Mouse (Mus musculus): ENCODE data around the gene Krtap4-8. TPM values are rescaled to one million over a fixed set of nuclear protein-coding genes. Genes with fewer than 3 reads are reported as not detected.
"Not testable (repeated sequence)": the region's sequence is repeated elsewhere in the genome, so short reads cannot be mapped to it uniquely, and the experiment has no call there.

Gene Krtap4-8
- not detected in 2 replicates for polyA plus RNA-seq (2015; fragmentation: Nextera tagmentation; extraction: Ambion mirVana)

- ATAC-seq = no peak
- no peak within 1 kb of the TSS for H3K27ac ChIP-seq
- no peaks in the 10 kb centered on the region for H3K9me3 ChIP-seq
- 96% methylated on average over 2 of the region's 2 CpGs for WGBS
- no peaks in the 10 kb centered on the region for H3K36me3 ChIP-seq
- H3K4me2 ChIP-seq (replicated peaks) = no peak within 1 kb of the TSS
- no peaks in the 10 kb centered on the region for H3K27me3 ChIP-seq
- no peak within 1 kb of the TSS for H3K9ac ChIP-seq (replicated peaks)
- H3K4me1 ChIP-seq (replicated peaks) = no peaks in the 10 kb centered on the region
- H3K4me3 ChIP-seq (replicated peaks) = no peak within 1 kb of the TSS
Measured at GRCm38 (mm10) chr11:99780604-99781003, at the start of gene Krtap4-8. Gene Krtap4-8 (minus strand): TSS chr11:99780704.

- H3K4me3 ChIP-seq (replicated peaks); H3K9ac ChIP-seq (replicated peaks); ATAC-seq; H3K36me3 ChIP-seq; H3K9me3 ChIP-seq; H3K27me3 ChIP-seq; H3K4me1 ChIP-seq (replicated peaks); H3K4me2 ChIP-seq (replicated peaks); H3K27ac ChIP-seq: not testable (repeated sequence)
- 89% methylated on average over 2 of the region's 2 CpGs for WGBS
Measured at GRCm38 (mm10) chr11:99815566-99815965, 35.1 kb upstream of the Krtap4-8 start, which contains the start of gene Gm11564. Gene Gm11564 (minus strand): TSS chr11:99815666.

GRCm38 (mm10) chr11:99809792-99810191, 29.3 kb upstream of the Krtap4-8 start, which contains the start of gene Krtap4-13:
Gene Krtap4-13 (minus strand): TSS chr11:99809892.
- not testable (repeated sequence) for H3K27ac ChIP-seq; H3K9ac ChIP-seq (replicated peaks); H3K36me3 ChIP-seq; H3K27me3 ChIP-seq; ATAC-seq; H3K4me3 ChIP-seq (replicated peaks); H3K4me1 ChIP-seq (replicated peaks); H3K4me2 ChIP-seq (replicated peaks); H3K9me3 ChIP-seq

- not testable (repeated sequence) for H3K4me2 ChIP-seq (replicated peaks); H3K4me3 ChIP-seq (replicated peaks); H3K36me3 ChIP-seq; H3K27ac ChIP-seq; H3K27me3 ChIP-seq; ATAC-seq; H3K4me1 ChIP-seq (replicated peaks); H3K9me3 ChIP-seq; H3K9ac ChIP-seq (replicated peaks)
- WGBS = no CpG with 5 or more reads among the region's 1 CpGs
Measured at GRCm38 (mm10) chr11:99804346-99804745, 23.8 kb upstream of the Krtap4-8 start, which contains the start of gene Gm11554. Gene Gm11554 (minus strand): TSS chr11:99804446.

- no CpG with 5 or more reads among the region's 1 CpGs for WGBS
- H3K4me1 ChIP-seq (replicated peaks); H3K27ac ChIP-seq; H3K9ac ChIP-seq (replicated peaks); ATAC-seq; H3K36me3 ChIP-seq; H3K4me2 ChIP-seq (replicated peaks); H3K27me3 ChIP-seq; H3K4me3 ChIP-seq (replicated peaks); H3K9me3 ChIP-seq: not testable (repeated sequence)
Measured at GRCm38 (mm10) chr11:99798832-99799231, 18.3 kb upstream of the Krtap4-8 start, which contains the start of gene Gm11569. Gene Gm11569 (minus strand): TSS chr11:99798932.

- no peak for ATAC-seq
- Histone ChIP-seq H3K27me3 (no peaks in the 10 kb centered on the region), H3K4me3 (replicated peaks) (no peak within 1 kb of the TSS), H3K9me3 (no peaks in the 10 kb centered on the region), H3K9ac (replicated peaks) (no peak within 1 kb of the TSS), H3K36me3 (no peaks in the 10 kb centered on the region), H3K27ac (no peak within 1 kb of the TSS), H3K4me2 (replicated peaks) (no peak within 1 kb of the TSS), H3K4me1 (replicated peaks) (no peaks in the 10 kb centered on the region)
- 83% methylated on average over 2 of the region's 2 CpGs for WGBS
Measured at GRCm38 (mm10) chr11:99793367-99793766, 12.9 kb upstream of the Krtap4-8 start, which contains the start of gene Gm11596. Gene Gm11596 (minus strand): TSS chr11:99793467.

- H3K27me3 ChIP-seq; ATAC-seq; H3K9ac ChIP-seq (replicated peaks); H3K4me3 ChIP-seq (replicated peaks); H3K4me2 ChIP-seq (replicated peaks); H3K9me3 ChIP-seq; H3K36me3 ChIP-seq; H3K4me1 ChIP-seq (replicated peaks); H3K27ac ChIP-seq: not testable (repeated sequence)
Measured at GRCm38 (mm10) chr11:99784900-99785299, 4.4 kb upstream of the Krtap4-8 start, which contains the start of gene Krtap4-9. Gene Krtap4-9 (plus strand): TSS chr11:99785200.

GRCm38 (mm10) chr11:99778401-99778800, 2.1 kb downstream of the Krtap4-8 start:
- no peak for ATAC-seq
- H3K27me3 ChIP-seq = no peaks in the 10 kb centered on the region
- no peak overlapping the region for H3K4me2 ChIP-seq (replicated peaks)
- no peaks in the 10 kb centered on the region for H3K36me3 ChIP-seq
- H3K9ac ChIP-seq (replicated peaks) = no peak overlapping the region
- H3K9me3 ChIP-seq = no peaks in the 10 kb centered on the region
- no peak overlapping the region for H3K4me3 ChIP-seq (replicated peaks)
- WGBS = 53% methylated on average over 7 of the region's 7 CpGs
- no peak overlapping the region for H3K27ac ChIP-seq
- H3K4me1 ChIP-seq (replicated peaks) = no peaks in the 10 kb centered on the region

GRCm38 (mm10) chr11:99772813-99773212, 7.7 kb downstream of the Krtap4-8 start, which contains the start of gene Gm11595:
Gene Gm11595 (minus strand): TSS chr11:99772913.
- not testable (repeated sequence) for H3K27me3 ChIP-seq; H3K9me3 ChIP-seq; H3K36me3 ChIP-seq; H3K4me3 ChIP-seq (replicated peaks); H3K27ac ChIP-seq; H3K9ac ChIP-seq (replicated peaks); H3K4me2 ChIP-seq (replicated peaks); H3K4me1 ChIP-seq (replicated peaks); ATAC-seq

GRCm38 (mm10) chr11:99768410-99768809, 12.1 kb downstream of the Krtap4-8 start:
- no peaks in the 10 kb centered on the region for H3K36me3 ChIP-seq
- no peaks in the 10 kb centered on the region for H3K27me3 ChIP-seq
- no peaks in the 10 kb centered on the region for H3K9me3 ChIP-seq
- 95% methylated on average over 2 of the region's 2 CpGs for WGBS
- no peak overlapping the region for H3K4me3 ChIP-seq (replicated peaks)
- no peaks in the 10 kb centered on the region for H3K4me1 ChIP-seq (replicated peaks)
- H3K9ac ChIP-seq (replicated peaks) = no peak overlapping the region
- ATAC-seq = no peak
- no peak overlapping the region for H3K27ac ChIP-seq
- no peak overlapping the region for H3K4me2 ChIP-seq (replicated peaks)

- Histone ChIP-seq H3K36me3 (no peaks in the 10 kb centered on the region), H3K27ac (no peak overlapping the region), H3K9me3 (no peaks in the 10 kb centered on the region), H3K9ac (replicated peaks) (no peak overlapping the region), H3K4me3 (replicated peaks) (no peak overlapping the region), H3K27me3 (no peaks in the 10 kb centered on the region), H3K4me2 (replicated peaks) (no peak overlapping the region), H3K4me1 (replicated peaks) (no peaks in the 10 kb centered on the region)
- ATAC-seq = no peak
- 97% methylated on average over 1 of the region's 1 CpGs for WGBS
Measured at GRCm38 (mm10) chr11:99758877-99759276, 21.6 kb downstream of the Krtap4-8 start.

GRCm38 (mm10) chr11:99743985-99744384, 36.5 kb downstream of the Krtap4-8 start:
- no peaks in the 10 kb centered on the region for H3K27me3 ChIP-seq
- no peaks in the 10 kb centered on the region for H3K36me3 ChIP-seq
- H3K9ac ChIP-seq (replicated peaks) = no peak overlapping the region
- no peaks in the 10 kb centered on the region for H3K9me3 ChIP-seq
- H3K4me3 ChIP-seq (replicated peaks) = no peak overlapping the region
- ATAC-seq = no peak
- H3K4me1 ChIP-seq (replicated peaks) = no peaks in the 10 kb centered on the region
- H3K27ac ChIP-seq = no peak overlapping the region
- 93% methylated on average over 3 of the region's 3 CpGs for WGBS
- H3K4me2 ChIP-seq (replicated peaks) = no peak overlapping the region

- 67% methylated on average over 2 of the region's 2 CpGs for WGBS
- no peak within 1 kb of the TSS for H3K4me2 ChIP-seq (replicated peaks)
- no peaks in the 10 kb centered on the region for H3K9me3 ChIP-seq
- H3K9ac ChIP-seq (replicated peaks) = no peak within 1 kb of the TSS
- no peaks in the 10 kb centered on the region for H3K36me3 ChIP-seq
- no peaks in the 10 kb centered on the region for H3K4me1 ChIP-seq (replicated peaks)
- no peak for ATAC-seq
- H3K27ac ChIP-seq = no peak within 1 kb of the TSS
- no peak within 1 kb of the TSS for H3K4me3 ChIP-seq (replicated peaks)
- H3K27me3 ChIP-seq = no peaks in the 10 kb centered on the region
Measured at GRCm38 (mm10) chr11:99734190-99734589, 46.3 kb downstream of the Krtap4-8 start, which contains the start of gene Gm14180. Gene Gm14180 (minus strand): TSS chr11:99734290.

Data from midbrain, embryonic 13.5 days (tissue).